In the genomic region with DNA sequence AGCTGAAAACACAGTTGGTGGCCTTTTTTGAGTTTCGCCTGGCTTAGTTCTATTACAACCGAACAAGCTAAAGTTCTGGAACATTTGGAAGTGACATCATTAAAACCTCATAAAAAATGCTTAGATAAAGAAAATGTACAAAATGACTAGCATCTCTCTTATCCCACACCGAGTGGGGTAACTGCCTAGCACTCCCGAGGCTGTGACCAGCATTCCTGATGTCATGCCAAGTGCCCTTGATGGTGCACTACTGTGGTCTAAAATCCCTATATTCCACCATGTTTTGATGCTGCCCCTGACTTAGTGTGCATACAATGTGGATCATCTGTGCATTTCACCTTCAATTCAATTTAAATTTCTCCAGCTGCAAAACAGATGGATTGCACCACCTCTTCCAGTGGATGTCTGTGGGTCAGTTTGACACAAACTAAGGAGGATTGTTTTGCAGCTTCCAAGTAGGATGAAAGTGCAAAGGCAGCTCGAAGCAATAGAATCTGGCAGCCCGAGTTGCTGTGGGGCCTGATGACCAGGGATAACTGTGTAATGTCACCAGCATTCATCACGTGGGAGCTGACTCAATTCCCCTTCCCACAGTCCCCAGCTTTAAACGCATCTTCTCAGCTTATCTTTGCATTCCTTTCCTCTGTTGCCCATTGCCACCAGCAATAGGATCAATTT, we compare ENCODE assay signal across 13 mouse cellular contexts. TPM values are rescaled to one million over a fixed set of nuclear protein-coding genes. Genes with fewer than 3 reads are reported as not detected.
DNase-seq lines count a peak whose midpoint lies in the region; ATAC-seq and TF ChIP-seq lines count a peak whose summit lies in the region.
"Had no signal": no experiment of that assay in that cellular context is flagged by ENCODE, and none has a peak within 500 bp of the region (broad histone marks: within the 10 kb centered on the region; RNA-seq: fewer than 3 reads in every experiment).

No protein-coding gene starts in this region.

- intact Hi-C loops in heart, adult 2 months (cut with DNase I): loop anchor here (1.0 kb wide), 2 partner anchors 18 to 34 kb away; a partner anchor contains a TSS

- H3K9ac ChIP-seq in heart, adult 2 months (ENCODE audit: low read depth, low read length): no peak overlapping the region
- H3K9ac ChIP-seq in heart, embryonic 12.5 days: no peak overlapping the region
- H3K9ac ChIP-seq in liver, adult 2 months (ENCODE audit: low read depth, low read length): no peak overlapping the region
- H3K9ac ChIP-seq in liver, embryonic 12.5 days: no peak overlapping the region
- H3K9ac ChIP-seq in limb, embryonic 12.5 days (replicated peaks): no peak overlapping the region
- H3K9ac ChIP-seq: midbrain, embryonic 12.5 days had no signal

- H3K9me3 ChIP-seq in heart, embryonic 12.5 days (replicated peaks): no peaks in the 10 kb centered on the region
- no peaks in the 10 kb centered on the region for H3K9me3 ChIP-seq in liver, embryonic 12.5 days (replicated peaks)
- no peaks in the 10 kb centered on the region for H3K9me3 ChIP-seq in embryonic facial prominence, embryonic 10.5 days
- H3K9me3 ChIP-seq in limb, embryonic 12.5 days: no peaks in the 10 kb centered on the region
- H3K9me3 ChIP-seq: midbrain, embryonic 12.5 days had no signal

- H3K4me2 ChIP-seq in heart, embryonic 12.5 days: no peak overlapping the region
- H3K4me2 ChIP-seq in liver, embryonic 12.5 days: no peak overlapping the region
- no peak overlapping the region for H3K4me2 ChIP-seq in limb, embryonic 12.5 days
- H3K4me2 ChIP-seq: midbrain, embryonic 12.5 days had no signal

- H3K4me3 ChIP-seq in heart, adult 2 months: no peak overlapping the region
- no peak overlapping the region for H3K4me3 ChIP-seq in heart, embryonic 12.5 days
- H3K4me3 ChIP-seq in liver, adult 2 months (ENCODE audit: insufficient read depth, low read depth, low read length): no peak overlapping the region
- H3K4me3 ChIP-seq in liver, embryonic 12.5 days: no peak overlapping the region
- H3K4me3 ChIP-seq in embryonic facial prominence, embryonic 10.5 days: no peak overlapping the region
- H3K4me3 ChIP-seq in limb, embryonic 12.5 days (replicated peaks): no peak overlapping the region
- H3K4me3 ChIP-seq: midbrain, embryonic 12.5 days had no signal

- no peak for TF ChIP-seq EP300 in heart, adult 2 months (IDR thresholded peaks at IDR 0.05; ENCODE audit: insufficient read depth, low read depth, low read length)

- H3K36me3 ChIP-seq in heart, adult 2 months (ENCODE audit: control insufficient read depth, insufficient read depth, low read length): peaks cover 33% of the 10 kb centered on the region
- H3K36me3 ChIP-seq in heart, embryonic 12.5 days: no peaks in the 10 kb centered on the region
- H3K36me3 ChIP-seq in liver, adult 2 months (ENCODE audit: control insufficient read depth, insufficient read depth, low read length): peaks cover 4% of the 10 kb centered on the region; the same call in 1 of the 2 replicates
- H3K36me3 ChIP-seq in liver, embryonic 12.5 days: no peaks in the 10 kb centered on the region
- peaks cover 22% of the 10 kb centered on the region for H3K36me3 ChIP-seq in embryonic facial prominence, embryonic 10.5 days (replicated peaks)
- peaks cover 17% of the 10 kb centered on the region for H3K36me3 ChIP-seq in limb, embryonic 12.5 days
- H3K36me3 ChIP-seq: midbrain, embryonic 12.5 days had no signal

- no peak for TF ChIP-seq CTCF in heart, adult 2 months (IDR thresholded peaks at IDR 0.05)
- TF ChIP-seq CTCF in liver, adult 2 months (IDR thresholded peaks at IDR 0.05; ENCODE audit: low read depth, low read length): no peak

- no peak for ATAC-seq in heart, embryonic 12.5 days (ENCODE audit: insufficient number of reproducible peaks, low FRiP score)
- no peak for ATAC-seq in liver, embryonic 12.5 days
- ATAC-seq in limb, embryonic 12.5 days (ENCODE audit: insufficient number of reproducible peaks, insufficient read depth, low FRiP score, low TSS enrichment, low read depth): no peak
- ATAC-seq: forebrain, embryonic 14.5 days had no signal

- no peaks in the 10 kb centered on the region for H3K27me3 ChIP-seq in heart, adult 2 months (ENCODE audit: control insufficient read depth, insufficient read depth, low read length)
- H3K27me3 ChIP-seq in heart, embryonic 12.5 days (replicated peaks): no peaks in the 10 kb centered on the region
- no peaks in the 10 kb centered on the region for H3K27me3 ChIP-seq in liver, adult 2 months (ENCODE audit: control insufficient read depth, insufficient read depth, low read length)
- no peaks in the 10 kb centered on the region for H3K27me3 ChIP-seq in liver, embryonic 12.5 days (replicated peaks)
- no peaks in the 10 kb centered on the region for H3K27me3 ChIP-seq in embryonic facial prominence, embryonic 10.5 days (replicated peaks; ENCODE audit: low read depth, poor library complexity, severe bottlenecking)
- H3K27me3 ChIP-seq in limb, embryonic 12.5 days: no peaks in the 10 kb centered on the region
- H3K27me3 ChIP-seq: midbrain, embryonic 12.5 days had no signal

- WGBS in heart, adult 2 months: 33% methylated on average over 8 of the region's 8 CpGs
- 43% methylated on average over 8 of the region's 8 CpGs for WGBS in heart, embryonic 12.5 days
- WGBS in liver, adult 2 months: 57% methylated on average over 8 of the region's 8 CpGs
- 53% methylated on average over 8 of the region's 8 CpGs for WGBS in liver, embryonic 12.5 days (ENCODE audit: insufficient replicate concordance)
- WGBS in embryonic facial prominence, embryonic 10.5 days: 66% methylated on average over 8 of the region's 8 CpGs
- WGBS in limb, embryonic 12.5 days: 60% methylated on average over 8 of the region's 8 CpGs

- peaks cover 3% of the 10 kb centered on the region for H3K79me2 ChIP-seq in heart, adult 2 months (replicated peaks; ENCODE audit: control insufficient read depth, insufficient read depth, low read length)
- peaks cover 18% of the 10 kb centered on the region for H3K79me2 ChIP-seq in liver, adult 2 months (ENCODE audit: control insufficient read depth, insufficient read depth, low read length)

- peak overlapping the region; percentile 82 for H3K27ac ChIP-seq in heart, adult 2 months
- no peak overlapping the region for H3K27ac ChIP-seq in heart, embryonic 12.5 days (ENCODE audit: poor library complexity, severe bottlenecking)
- no peak overlapping the region for H3K27ac ChIP-seq in liver, adult 2 months (replicated peaks; ENCODE audit: insufficient read depth, low read depth, low read length)
- H3K27ac ChIP-seq in liver, embryonic 12.5 days: no peak overlapping the region
- H3K27ac ChIP-seq in embryonic facial prominence, embryonic 10.5 days (replicated peaks): peak overlapping the region; percentile 70
- peak overlapping the region; percentile 45; the same call in 1 of the 2 replicates for H3K27ac ChIP-seq in limb, embryonic 12.5 days
- H3K27ac ChIP-seq: midbrain, embryonic 12.5 days had no signal

- peaks cover 19% of the 10 kb centered on the region for H3K4me1 ChIP-seq in heart, adult 2 months (ENCODE audit: control insufficient read depth, insufficient read depth, low read length)
- H3K4me1 ChIP-seq in heart, embryonic 12.5 days (replicated peaks): peaks cover 11% of the 10 kb centered on the region
- peaks cover 1% of the 10 kb centered on the region for H3K4me1 ChIP-seq in liver, adult 2 months (ENCODE audit: control insufficient read depth, insufficient read depth, low read length)
- no peaks in the 10 kb centered on the region for H3K4me1 ChIP-seq in liver, embryonic 12.5 days
- H3K4me1 ChIP-seq in embryonic facial prominence, embryonic 10.5 days: peaks cover 54% of the 10 kb centered on the region
- peaks cover 42% of the 10 kb centered on the region for H3K4me1 ChIP-seq in limb, embryonic 12.5 days (replicated peaks)
- H3K4me1 ChIP-seq: midbrain, embryonic 12.5 days had no signal

- no peak for TF ChIP-seq POLR2A in heart, adult 2 months (IDR thresholded peaks at IDR 0.05; ENCODE audit: insufficient read depth, low read depth, low read length)
- no peak for TF ChIP-seq POLR2A in liver, adult 2 months (IDR thresholded peaks at IDR 0.05; ENCODE audit: extremely low read depth, insufficient read depth, low read length)

- DNase-seq in heart, adult 2 months: no peak
- DNase-seq in liver, adult 2 months (ENCODE audit: extremely low read depth, low read depth, low spot score): peak; percentile 51
- no peak for DNase-seq in embryonic facial prominence, embryonic 10.5 days (ENCODE audit: low spot score)
- DNase-seq in Muller cell, postnatal 12 days (ENCODE audit: inconsistent ontology term): no peak
- DNase-seq in thymus, postnatal 4 days: no peak
- DNase-seq: cerebellum, adult 9-11 months; right cerebral cortex, postnatal 25 days; thymus, postnatal 25 days had no signal

RNA-seq across cellular contexts. Expression of a gene that starts 33.2 kb away (rescaled TPM):
- total RNA-seq in heart, adult 2 months (2021): 10 to 100 TPM; 23.0 to 23.3 TPM
- 6.9 and 13.5 TPM in 2 replicates for polyA plus RNA-seq in heart, adult 2 months (2012; rRNA removed)
- 5.2 and 6.0 TPM in 2 replicates for polyA plus RNA-seq in heart, embryonic 12.5 days (2016; fragmentation: Nextera tagmentation; extraction: Ambion mirVana)
- total RNA-seq in liver, adult 2 months (2014; rRNA removed): 59.8 and 63.6 TPM in 2 replicates
- polyA plus RNA-seq in liver, adult 2 months (2012; rRNA removed): 6.0 and 6.9 TPM in 2 replicates
- 3.6 and 4.1 TPM in 2 replicates for polyA plus RNA-seq in liver, embryonic 12.5 days (2016; fragmentation: Nextera tagmentation; extraction: Ambion mirVana)
- polyA plus RNA-seq in embryonic facial prominence, embryonic 10.5 days (2016; fragmentation: Nextera tagmentation; extraction: Ambion mirVana): 34.4 and 39.3 TPM in 2 replicates
- polyA plus RNA-seq in limb, embryonic 12.5 days (2016; fragmentation: Nextera tagmentation; extraction: Ambion mirVana): 62.3 and 67.7 TPM in 2 replicates

Comparison
In these comparisons a context has a peak if more than half of its experiments do, and no peak if none do; other contexts are left out.
1. H3K27ac ChIP-seq: peak in heart, adult 2 months (single experiment), embryonic facial prominence, embryonic 10.5 days (single experiment) and limb, embryonic 12.5 days (single experiment); none in heart, embryonic 12.5 days (single experiment), liver, adult 2 months (single experiment) and liver, embryonic 12.5 days (single experiment).